In the genomic region with DNA sequence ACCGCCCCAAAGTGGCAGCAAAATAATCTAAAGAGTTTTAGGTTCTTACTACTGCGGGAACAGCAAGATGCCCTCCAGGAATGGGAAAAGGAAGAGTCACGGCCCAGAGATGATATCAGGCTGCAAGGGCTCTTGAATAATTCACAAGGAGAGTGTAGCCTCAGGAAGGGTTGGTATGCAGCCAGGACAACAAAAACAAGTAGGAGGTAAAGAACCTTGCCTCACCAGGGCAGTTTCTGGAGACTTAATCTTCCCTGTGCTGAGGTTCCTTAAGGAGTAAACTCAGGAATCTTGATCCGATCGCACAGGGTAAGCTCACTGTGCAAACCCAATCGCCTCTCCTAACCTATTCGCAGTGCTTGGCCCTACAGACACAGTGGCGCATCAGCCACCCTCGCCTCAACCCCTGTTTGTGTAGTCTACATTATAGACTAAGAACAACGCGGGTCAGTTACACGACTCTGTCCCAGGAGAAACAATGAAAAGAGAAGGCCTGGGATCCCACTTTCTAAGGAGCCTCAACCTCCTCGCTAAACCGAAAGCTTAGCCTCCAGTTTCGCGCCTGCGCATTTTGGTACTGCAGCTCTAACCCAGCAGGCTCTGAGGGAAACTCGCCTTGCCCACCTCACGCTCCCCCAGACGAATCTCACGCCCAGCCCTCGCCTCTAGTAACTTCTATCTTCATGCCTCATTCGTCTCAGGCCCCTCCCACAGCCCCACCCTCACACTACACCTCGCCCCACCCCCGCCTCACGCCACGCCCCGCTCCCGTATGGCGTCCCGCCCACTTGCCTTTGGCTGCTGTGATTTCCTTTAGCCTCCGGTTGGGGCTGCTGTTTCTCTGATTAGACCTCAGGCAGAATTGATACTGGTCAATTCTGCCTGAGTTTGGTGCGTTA, we compare ENCODE assay signal across 7 mouse cellular contexts. TPM values are rescaled to one million over a fixed set of nuclear protein-coding genes. Genes with fewer than 3 reads are reported as not detected.
DNase-seq lines count a peak whose midpoint lies in the region; ATAC-seq and TF ChIP-seq lines count a peak whose summit lies in the region.

No protein-coding gene starts in this region.

- H3K27me3 ChIP-seq in intestine, postnatal 0 days (replicated peaks; ENCODE audit: control insufficient read depth, insufficient read depth, low read length) = no peaks in the 10 kb centered on the region
- H3K27me3 ChIP-seq in limb, embryonic 10.5 days (ENCODE audit: low read depth, poor library complexity, severe bottlenecking) = no peaks in the 10 kb centered on the region
- no peaks in the 10 kb centered on the region for H3K27me3 ChIP-seq in midbrain, embryonic 13.5 days

- peak; percentile 86 for DNase-seq in adrenal gland, adult 8-10 months
- peak; percentile 97 for DNase-seq in embryo, embryonic 9.5 days (ENCODE audit: extremely low spot score)
- peak; percentile 86 to 92 for DNase-seq in gastrocnemius, postnatal 4 days (ENCODE audit: low spot score in 2 of 2)
- DNase-seq in limb, embryonic 10.5 days (ENCODE audit: low spot score) = peak; percentile 96
- peak; percentile 71 for DNase-seq in spleen, adult 12 weeks (ENCODE audit: low spot score)

- no peaks in the 10 kb centered on the region for H3K36me3 ChIP-seq in intestine, postnatal 0 days (ENCODE audit: control insufficient read depth, insufficient read depth)
- no peaks in the 10 kb centered on the region for H3K36me3 ChIP-seq in limb, embryonic 10.5 days
- no peaks in the 10 kb centered on the region for H3K36me3 ChIP-seq in midbrain, embryonic 13.5 days

- H3K27ac ChIP-seq in intestine, postnatal 0 days (ENCODE audit: low read depth, low read length) = peak overlapping the region; percentile 70
- H3K27ac ChIP-seq in limb, embryonic 10.5 days = peak overlapping the region; percentile 89
- peak overlapping the region; percentile 82 for H3K27ac ChIP-seq in midbrain, embryonic 13.5 days

- peak; percentile 90 for ATAC-seq in intestine, postnatal 0 days
- ATAC-seq in midbrain, embryonic 13.5 days = peak; percentile 95

- peak overlapping the region; percentile 43 for H3K4me3 ChIP-seq in intestine, postnatal 0 days (ENCODE audit: low read depth, low read length)
- peak overlapping the region; percentile 54 for H3K4me3 ChIP-seq in limb, embryonic 10.5 days
- H3K4me3 ChIP-seq in midbrain, embryonic 13.5 days (replicated peaks) = peak overlapping the region; percentile 38

- TF ChIP-seq CTCF in intestine, postnatal 0 days (IDR thresholded peaks at IDR 0.05; ENCODE audit: low read depth) = peak; percentile 77

- H3K9ac ChIP-seq in intestine, postnatal 0 days (ENCODE audit: low read depth, low read length) = peak overlapping the region; percentile 50
- H3K9ac ChIP-seq in midbrain, embryonic 13.5 days (replicated peaks) = peak overlapping the region; percentile 66

- 7% methylated on average over 33 of the region's 33 CpGs for WGBS in intestine, postnatal 0 days
- WGBS in limb, embryonic 10.5 days = 11% methylated on average over 33 of the region's 33 CpGs
- 5% methylated on average over 33 of the region's 33 CpGs for WGBS in midbrain, embryonic 13.5 days

- H3K4me1 ChIP-seq in intestine, postnatal 0 days (replicated peaks; ENCODE audit: control insufficient read depth, insufficient read depth, low read length) = no peaks in the 10 kb centered on the region; the same call in 1 of the 2 replicates
- peaks cover 16% of the 10 kb centered on the region for H3K4me1 ChIP-seq in limb, embryonic 10.5 days
- H3K4me1 ChIP-seq in midbrain, embryonic 13.5 days (replicated peaks) = peaks cover 9% of the 10 kb centered on the region

- H3K9me3 ChIP-seq in intestine, postnatal 0 days (ENCODE audit: control insufficient read depth) = no peaks in the 10 kb centered on the region
- no peaks in the 10 kb centered on the region for H3K9me3 ChIP-seq in limb, embryonic 10.5 days (replicated peaks)
- H3K9me3 ChIP-seq in midbrain, embryonic 13.5 days = no peaks in the 10 kb centered on the region

- peak overlapping the region; percentile 64 for H3K4me2 ChIP-seq in intestine, postnatal 0 days (replicated peaks; ENCODE audit: low read depth)
- H3K4me2 ChIP-seq in midbrain, embryonic 13.5 days (replicated peaks) = peak overlapping the region; percentile 65

RNA-seq across cellular contexts. Expression of a gene that starts 6.5 kb away (rescaled TPM):
- 10 to 100 TPM; 65.6 to 84.3 (median 70.5) TPM for total RNA-seq in adrenal gland, adult 8-10 months (2022)
- total RNA-seq in gastrocnemius, postnatal 4 days (2021) = 10 to 100 TPM; 30.9 to 32.2 TPM
- polyA plus RNA-seq in intestine, postnatal 0 days (2015; fragmentation: Nextera tagmentation; extraction: Ambion mirVana) = 140 TPM in 2 replicates
- polyA plus RNA-seq in limb, embryonic 10.5 days (2016; fragmentation: Nextera tagmentation; extraction: Ambion mirVana) = 34.8 and 34.9 TPM in 2 replicates
- 43.5 and 46.7 TPM in 2 replicates for polyA plus RNA-seq in midbrain, embryonic 13.5 days (2015; fragmentation: Nextera tagmentation; extraction: Ambion mirVana)

RNA-seq across cellular contexts. Expression of a gene that starts 13.3 kb away (rescaled TPM):
- 10 to 100 TPM; 16.7 to 32.5 (median 23.3) TPM for total RNA-seq in adrenal gland, adult 8-10 months (2022)
- total RNA-seq in gastrocnemius, postnatal 4 days (2021) = 10 to 100 TPM; 19.2 to 22.1 TPM
- polyA plus RNA-seq in intestine, postnatal 0 days (2015; fragmentation: Nextera tagmentation; extraction: Ambion mirVana) = 4.9 and 5.9 TPM in 2 replicates
- 32.2 and 35.0 TPM in 2 replicates for polyA plus RNA-seq in limb, embryonic 10.5 days (2016; fragmentation: Nextera tagmentation; extraction: Ambion mirVana)
- polyA plus RNA-seq in midbrain, embryonic 13.5 days (2015; fragmentation: Nextera tagmentation; extraction: Ambion mirVana) = 27.5 and 31.3 TPM in 2 replicates

RNA-seq across cellular contexts. Expression of a gene that starts 18.8 kb away (rescaled TPM):
- 1 to 10 TPM; 4.1 to 8.6 (median 7.8) TPM for total RNA-seq in adrenal gland, adult 8-10 months (2022)
- 100 to 1,000 TPM; 142 to 158 TPM for total RNA-seq in gastrocnemius, postnatal 4 days (2021)
- polyA plus RNA-seq in intestine, postnatal 0 days (2015; fragmentation: Nextera tagmentation; extraction: Ambion mirVana) = 15.2 and 17.2 TPM in 2 replicates
- polyA plus RNA-seq in limb, embryonic 10.5 days (2016; fragmentation: Nextera tagmentation; extraction: Ambion mirVana) = 12.2 and 26.8 TPM in 2 replicates
- 82.9 and 86.2 TPM in 2 replicates for polyA plus RNA-seq in midbrain, embryonic 13.5 days (2015; fragmentation: Nextera tagmentation; extraction: Ambion mirVana)

RNA-seq across cellular contexts. Expression of a gene that starts 19.0 kb away (rescaled TPM):
- 100 to 1,000 TPM in 1 of 4 experiments, 10 to 100 TPM in 3; 90.1 to 110 (median 94.1) TPM for total RNA-seq in adrenal gland, adult 8-10 months (2022)
- 10 to 100 TPM; 41.8 to 43.1 TPM for total RNA-seq in gastrocnemius, postnatal 4 days (2021)
- 80.5 and 86.3 TPM in 2 replicates for polyA plus RNA-seq in intestine, postnatal 0 days (2015; fragmentation: Nextera tagmentation; extraction: Ambion mirVana)
- 115 and 119 TPM in 2 replicates for polyA plus RNA-seq in limb, embryonic 10.5 days (2016; fragmentation: Nextera tagmentation; extraction: Ambion mirVana)
- 110 and 116 TPM in 2 replicates for polyA plus RNA-seq in midbrain, embryonic 13.5 days (2015; fragmentation: Nextera tagmentation; extraction: Ambion mirVana)

RNA-seq across cellular contexts. Expression of a gene that starts 30.7 kb away (rescaled TPM):
- 100 to 1,000 TPM; 138 to 169 (median 152) TPM for total RNA-seq in adrenal gland, adult 8-10 months (2022)
- total RNA-seq in gastrocnemius, postnatal 4 days (2021) = 10 to 100 TPM; 80.7 to 95.1 TPM
- 140 and 145 TPM in 2 replicates for polyA plus RNA-seq in intestine, postnatal 0 days (2015; fragmentation: Nextera tagmentation; extraction: Ambion mirVana)
- 250 and 265 TPM in 2 replicates for polyA plus RNA-seq in limb, embryonic 10.5 days (2016; fragmentation: Nextera tagmentation; extraction: Ambion mirVana)
- 158 and 165 TPM in 2 replicates for polyA plus RNA-seq in midbrain, embryonic 13.5 days (2015; fragmentation: Nextera tagmentation; extraction: Ambion mirVana)

Comparison
In these comparisons a context has a peak if more than half of its experiments do, and no peak if none do; other contexts are left out.
1. Peak in every context shown above with its lines: DNase-seq, ATAC-seq, H3K4me3 ChIP-seq and H3K27ac ChIP-seq.